Mouse (Mus musculus) adrenal gland, adult (tissue): ENCODE results near the gene Plxnd1.

Source experiments
- DNase-seq, 2 experiments: peaks; one replicate each; pipeline ENCODE4 v3.0.0; 2022 to 2023; ENCODE audit warnings: low spot score in 1 of 2; ENCODE audit not compliant: inconsistent age in 2 of 2

Gene Plxnd1

DNA sequence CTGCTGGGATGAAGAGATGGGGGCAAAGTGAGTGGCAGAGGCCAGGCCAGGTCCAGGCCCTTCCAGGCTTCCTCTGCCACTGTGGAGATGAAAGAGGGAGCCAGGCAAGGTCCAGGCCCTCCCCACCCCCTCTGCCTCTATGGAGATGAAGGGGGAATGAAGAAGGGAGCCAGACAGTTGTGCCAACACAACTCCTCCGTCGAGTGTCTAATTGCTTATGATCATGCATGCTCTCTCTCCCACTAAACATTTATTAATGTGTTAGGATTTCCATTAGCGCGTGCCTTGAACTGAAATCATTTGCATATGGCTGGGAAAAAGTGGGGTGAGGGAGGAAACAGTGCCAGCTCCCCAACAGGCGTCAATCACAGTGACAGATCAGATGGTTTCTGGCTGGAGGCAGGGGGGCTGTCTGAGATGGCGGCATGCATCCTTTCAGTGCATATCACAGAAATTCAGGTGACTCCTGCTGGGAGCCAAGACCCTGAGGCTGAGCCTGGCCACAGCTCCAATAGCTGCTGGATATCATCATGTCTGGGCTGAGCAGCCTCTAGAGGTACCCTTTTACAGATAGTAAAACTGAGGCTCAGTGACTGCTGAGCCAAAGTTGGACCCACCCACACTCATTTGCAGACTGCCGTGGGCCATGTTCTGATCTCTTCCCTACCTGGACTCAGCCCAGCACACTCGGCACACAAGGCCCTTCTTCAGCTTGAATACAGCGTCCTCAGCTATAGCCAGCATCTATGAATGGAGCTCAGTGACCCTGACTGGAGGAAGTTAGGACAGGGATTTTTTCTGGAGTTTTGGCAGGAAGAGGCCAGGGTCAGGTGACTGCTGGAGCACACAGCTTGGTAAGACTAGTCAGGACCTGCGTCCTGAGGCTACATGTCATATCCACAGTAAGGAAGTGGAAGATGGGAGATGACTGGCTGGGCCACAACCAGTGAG lies 67.2 kb downstream of the Plxnd1 start:
- peak in 1 of 2 experiments; percentile 75 for DNase-seq

DNA sequence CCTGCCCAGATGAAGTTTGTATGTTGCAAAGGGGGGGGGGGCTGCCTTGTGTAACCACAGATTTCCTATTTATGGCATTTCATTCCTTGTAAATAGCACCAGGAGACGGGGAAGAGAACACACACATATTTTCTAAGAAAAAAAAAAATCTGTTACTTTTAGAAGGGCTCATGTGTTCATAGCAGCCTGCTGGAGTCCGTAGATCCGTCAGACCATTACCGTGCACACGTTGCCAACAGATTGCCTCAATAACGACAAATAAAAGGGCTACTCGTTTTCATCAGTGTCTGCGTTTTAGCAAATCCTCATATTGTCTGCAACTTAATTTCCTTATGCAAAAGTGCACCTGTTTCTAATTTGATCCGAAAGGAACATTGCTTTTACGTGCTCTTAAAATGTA lies 68.4 kb downstream of the Plxnd1 start:
- no peak for DNase-seq

DNA sequence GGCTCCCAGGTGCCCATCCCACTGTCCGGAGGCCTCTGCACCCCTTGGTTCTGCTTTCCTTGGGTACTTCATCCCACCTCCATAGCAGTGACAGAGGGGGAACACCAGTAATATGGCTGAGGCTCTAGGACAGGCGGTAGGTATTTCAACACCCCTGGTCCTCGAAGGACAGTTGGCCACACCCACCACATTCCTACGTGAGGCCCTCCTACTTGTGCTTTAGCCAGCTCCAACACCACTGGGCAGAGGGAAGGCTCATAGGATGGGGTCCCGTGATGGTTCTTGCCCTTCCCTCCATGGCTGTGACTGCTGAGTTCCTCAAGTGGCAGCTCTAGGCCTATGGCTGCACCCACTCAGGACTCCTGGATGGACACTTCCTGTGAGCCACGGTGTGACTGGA lies 70.0 kb downstream of the Plxnd1 start:
- DNase-seq: peak in 1 of 2 experiments; percentile 62

DNA sequence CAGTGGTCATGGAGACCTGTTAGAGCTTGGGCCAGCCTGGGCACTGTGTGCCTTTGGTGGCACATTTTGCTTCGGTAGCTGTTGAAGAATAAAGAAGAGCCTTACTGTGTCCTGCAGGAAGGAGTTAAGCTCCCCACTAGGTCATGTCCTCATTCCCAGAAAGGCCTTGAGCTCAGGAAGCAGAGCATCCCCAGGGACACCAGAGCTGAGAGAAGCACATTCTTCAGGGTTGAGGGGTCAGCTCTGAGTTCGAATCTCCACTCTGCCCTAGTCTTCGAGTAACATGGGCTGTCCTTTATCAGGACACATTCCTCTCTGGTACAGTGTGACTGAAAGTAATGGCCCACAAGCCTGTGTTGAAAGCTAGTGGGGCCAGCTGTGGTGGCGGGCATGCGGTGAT lies 74.9 kb downstream of the Plxnd1 start:
- DNase-seq: no peak

DNA sequence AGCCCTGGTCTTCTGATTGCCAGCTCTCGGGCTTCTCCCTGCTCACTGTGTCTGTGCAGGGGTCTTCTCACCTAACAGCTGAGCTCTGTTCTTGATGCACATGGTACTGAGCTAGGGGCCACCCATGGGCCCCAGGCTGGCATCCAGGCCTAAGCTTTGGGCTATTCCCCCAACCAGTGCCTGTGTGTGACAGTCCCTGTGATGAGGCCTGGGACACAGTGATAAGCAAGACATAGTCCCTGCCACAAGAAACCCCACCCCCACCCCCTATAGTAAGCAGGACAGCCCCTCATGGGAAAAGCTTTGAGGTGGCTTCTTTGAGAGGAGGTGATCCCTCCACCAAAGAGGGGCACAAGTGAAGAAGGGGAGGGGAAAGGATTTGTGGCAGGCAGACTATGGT lies 76.2 kb downstream of the Plxnd1 start:
- no peak for DNase-seq

DNA sequence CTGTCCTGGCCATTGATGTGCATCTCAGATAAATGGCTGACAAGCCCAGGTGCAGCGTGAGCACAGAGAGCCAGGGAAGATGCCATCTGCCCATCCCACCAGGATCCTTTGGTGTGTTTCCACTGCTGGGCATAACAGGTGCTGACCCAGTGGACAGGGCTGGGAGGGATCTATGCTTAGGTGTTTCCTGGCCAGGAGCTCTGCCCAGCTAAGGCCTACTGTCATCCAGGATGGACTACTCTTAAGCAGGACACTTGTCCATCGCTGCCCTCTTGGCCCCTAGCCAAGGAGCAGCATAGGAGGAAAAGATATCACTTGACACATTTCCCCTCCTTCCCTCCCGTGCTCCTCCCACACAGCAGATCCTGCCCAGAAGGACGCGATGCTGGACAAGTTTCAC lies 78.2 kb downstream of the Plxnd1 start:
- no peak for DNase-seq

DNA sequence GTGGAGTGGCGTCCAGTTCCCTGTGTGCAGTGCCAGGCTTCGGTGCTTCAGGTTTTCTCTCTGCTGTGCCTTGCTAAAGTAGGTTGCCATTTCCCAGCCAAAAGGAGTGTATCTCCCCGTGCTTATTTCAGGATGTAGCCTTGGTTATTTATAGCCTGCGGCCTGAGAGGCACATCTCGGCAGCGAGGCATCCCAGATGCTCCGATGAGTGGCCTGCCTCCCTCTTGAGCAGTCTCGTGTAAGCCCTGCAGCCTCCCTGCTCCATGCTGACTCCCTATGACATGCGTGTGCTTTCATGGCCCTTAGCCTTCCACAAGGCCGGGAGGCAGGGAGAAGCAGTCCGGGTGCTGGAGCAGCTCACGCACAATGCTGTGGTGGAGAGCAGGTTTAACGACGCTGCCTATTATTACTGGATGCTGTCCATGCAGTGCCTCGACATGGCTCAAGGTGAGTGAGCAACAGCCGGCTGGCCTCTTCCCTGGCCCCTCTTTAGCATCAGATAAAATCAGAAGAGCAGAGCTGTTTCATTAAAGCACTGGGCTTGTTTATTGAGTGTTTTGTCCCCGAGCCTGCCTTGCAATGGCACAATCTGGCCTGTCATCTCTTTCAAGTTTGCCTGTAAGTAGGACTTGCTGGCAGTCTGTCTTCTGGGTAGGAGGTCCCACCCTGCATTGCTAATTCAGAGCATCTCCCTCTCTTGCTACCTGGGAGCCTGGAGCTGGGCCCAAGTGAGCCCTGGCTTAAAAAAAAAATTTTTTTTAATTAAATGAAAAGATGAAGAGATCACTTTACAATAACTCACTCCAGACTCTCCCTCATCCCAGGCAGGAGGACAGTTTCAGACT lies 79.0 kb downstream of the Plxnd1 start:
- DNase-seq: peak in 1 of 2 experiments; percentile 78

DNA sequence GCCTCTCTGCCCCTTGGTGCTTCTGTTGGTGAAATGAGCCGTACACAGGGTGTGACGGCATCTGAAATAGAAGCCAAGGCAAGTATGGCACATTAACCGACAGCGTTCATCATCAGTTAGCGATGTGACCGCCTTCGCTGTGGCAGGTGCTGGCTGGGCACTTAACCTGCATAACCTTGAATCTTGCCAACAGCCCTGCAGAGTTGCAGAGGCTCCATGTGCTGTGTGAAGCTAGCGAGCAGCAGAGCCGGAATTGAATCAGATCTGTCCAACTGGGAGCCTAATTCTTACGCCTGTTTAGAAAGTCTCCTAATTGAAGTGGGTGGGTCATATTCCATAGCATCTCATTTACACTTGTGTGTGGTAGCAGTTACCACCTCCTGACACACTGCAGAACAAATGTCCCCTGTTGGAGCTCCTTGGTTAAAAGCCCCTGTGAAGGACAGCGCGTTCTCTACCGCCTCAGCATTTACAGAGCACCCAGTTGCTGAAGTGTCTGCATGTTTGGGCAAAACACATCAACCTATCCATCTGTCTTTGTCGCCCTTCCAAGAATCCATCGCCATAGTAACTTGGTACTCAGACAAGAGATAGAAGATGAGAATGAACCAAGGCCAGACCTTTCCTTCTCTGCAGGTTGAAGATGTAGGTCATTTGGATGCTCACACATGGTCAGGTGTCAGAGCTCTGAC lies 80.1 kb downstream of the Plxnd1 start:
- DNase-seq: no peak

DNA sequence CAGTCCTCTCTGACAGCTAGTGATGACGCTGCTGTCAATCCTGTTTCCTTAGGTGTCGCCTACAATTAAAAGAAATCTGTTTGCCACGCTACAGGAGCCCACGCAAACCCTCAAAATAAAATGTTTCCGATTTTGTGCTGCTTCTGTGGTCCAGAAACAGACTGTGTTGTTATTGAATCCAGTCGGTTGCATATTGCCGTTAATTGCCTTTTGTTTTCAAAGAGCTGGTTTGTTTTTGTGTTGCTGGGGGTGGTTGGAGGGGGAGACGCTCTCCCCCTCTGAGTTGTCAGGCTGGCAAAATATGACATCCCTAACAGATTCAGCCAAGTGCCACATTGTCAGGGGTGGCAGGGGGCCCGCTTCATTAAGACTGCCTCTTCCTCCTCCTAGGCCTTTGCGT lies 81.3 kb downstream of the Plxnd1 start:
- no peak for DNase-seq

DNA sequence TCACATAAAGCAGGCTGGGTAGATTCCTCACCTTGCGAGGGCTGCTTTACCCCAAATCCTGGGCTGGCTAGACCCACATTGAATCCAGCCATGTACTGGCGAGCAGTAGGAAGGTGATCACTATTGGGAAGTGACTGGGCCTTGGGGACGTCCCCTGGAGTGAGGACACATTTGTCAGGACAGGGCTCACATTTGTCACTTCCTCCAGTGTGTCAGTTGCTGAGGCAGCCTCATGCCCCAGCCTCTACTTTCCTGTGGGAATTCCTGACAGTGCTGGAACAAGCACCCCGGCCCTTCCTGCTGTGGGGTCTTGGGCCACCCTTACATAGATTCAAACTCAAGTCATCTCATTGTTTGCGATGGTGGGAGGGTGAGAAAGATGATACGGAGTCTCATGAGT lies 83.0 kb downstream of the Plxnd1 start:
- peak in 1 of 2 experiments; percentile 62 for DNase-seq

DNA sequence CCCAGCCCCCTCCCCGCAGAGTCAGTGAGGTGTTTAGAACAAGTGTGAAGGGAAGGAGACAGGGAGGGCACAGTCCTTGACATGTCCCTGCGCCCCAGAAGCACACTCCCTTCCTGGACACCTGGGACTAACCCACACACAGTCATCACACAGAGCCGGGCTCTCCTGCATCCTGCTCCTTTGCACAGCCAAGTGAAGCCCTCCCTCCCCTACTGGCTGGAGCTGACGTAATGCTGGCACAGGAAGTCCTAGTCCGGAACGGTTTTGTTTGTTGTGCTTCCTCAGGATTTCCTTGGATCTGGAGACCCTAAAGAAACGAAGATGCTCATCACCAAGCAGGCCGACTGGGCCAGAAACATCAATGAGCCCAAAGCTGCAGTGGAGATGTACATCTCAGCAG lies 84.9 kb downstream of the Plxnd1 start:
- DNase-seq: peak; percentile 75 to 82

DNA sequence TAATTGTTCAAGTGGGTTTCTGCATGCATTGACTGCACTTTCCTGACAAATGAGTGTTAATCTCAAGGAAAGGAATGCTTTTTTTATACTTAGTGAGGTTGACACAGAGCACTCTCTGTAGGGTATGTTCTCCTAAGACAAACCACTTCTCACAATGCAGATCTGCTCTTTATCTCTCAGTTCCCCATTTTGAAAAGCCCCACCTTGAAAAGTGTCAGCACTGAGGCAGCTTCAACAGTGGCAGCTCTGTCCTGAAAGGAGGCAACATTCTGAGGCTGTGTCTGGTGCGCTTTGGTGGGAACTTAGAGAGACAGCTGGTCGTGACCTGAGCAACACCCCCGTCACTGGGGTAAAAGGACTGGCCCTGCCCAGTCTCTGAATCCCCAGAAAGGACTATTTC lies 85.8 kb downstream of the Plxnd1 start:
- no peak for DNase-seq

DNA sequence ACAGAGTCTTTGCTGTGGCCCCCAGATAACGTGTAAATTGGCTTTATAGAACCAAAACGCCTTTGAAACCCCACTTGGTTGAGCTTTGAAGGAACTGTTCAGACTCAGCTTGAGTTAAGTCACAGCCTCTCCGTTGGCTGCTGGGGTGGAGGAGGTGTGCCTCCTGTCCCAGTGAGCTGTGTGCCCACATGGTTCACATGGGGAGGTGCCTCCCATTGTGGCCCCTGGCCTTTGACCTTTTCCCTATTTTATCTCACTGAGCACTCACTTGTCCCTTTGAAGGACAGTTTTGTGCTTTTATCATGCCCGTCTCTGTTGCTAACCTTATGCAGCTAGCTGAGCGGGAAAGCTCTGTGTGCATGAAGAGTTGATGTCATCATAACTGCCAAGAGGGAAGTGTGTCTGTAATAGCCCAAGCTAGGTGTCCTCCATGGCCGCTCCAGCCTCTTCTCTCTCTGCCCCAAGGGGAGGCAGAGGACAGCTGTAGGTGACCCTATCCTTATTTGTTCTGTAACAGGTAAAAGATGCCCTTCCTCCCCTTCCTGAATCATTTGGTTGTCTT lies 86.3 kb downstream of the Plxnd1 start:
- DNase-seq: peak; percentile 64 to 86

DNA sequence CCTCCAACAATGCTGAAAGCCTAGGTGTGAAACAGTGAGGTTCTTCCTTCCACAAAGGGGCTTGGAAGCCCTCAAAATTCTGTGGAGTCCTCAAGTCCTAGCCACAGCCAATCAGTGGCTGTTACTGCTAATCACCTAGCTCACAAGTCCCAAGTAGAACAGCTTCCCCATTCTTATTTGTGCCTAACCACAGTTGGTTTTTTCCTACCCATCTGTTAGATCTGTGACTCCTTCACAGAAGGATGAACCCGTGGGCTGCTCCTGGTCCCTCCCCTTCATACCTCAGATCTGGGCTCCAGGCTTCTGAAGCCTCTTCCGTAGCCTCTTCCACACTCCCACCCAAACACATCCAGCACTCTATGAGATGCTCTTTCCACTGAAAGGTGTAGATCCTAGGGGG lies 87.9 kb downstream of the Plxnd1 start:
- no peak for DNase-seq

DNA sequence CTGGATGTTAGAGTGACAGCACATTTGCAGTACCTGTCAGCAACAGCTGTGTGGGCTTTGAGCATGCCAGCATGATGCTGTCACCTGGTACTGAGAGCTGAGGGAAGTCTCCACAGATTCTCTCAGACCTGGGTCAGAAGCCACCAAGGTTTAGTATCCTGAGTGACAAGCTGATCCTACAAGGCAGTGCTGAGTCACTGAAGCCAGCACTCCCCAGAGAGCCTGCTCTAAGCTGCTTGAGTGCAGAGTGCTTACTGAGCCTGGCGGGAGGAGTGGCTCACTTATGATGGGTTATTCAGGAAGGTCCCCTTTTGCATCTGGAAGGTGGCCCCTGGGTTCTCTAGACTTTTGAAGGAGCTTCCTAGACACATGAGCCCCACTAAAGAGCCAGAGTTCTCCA lies 88.3 kb downstream of the Plxnd1 start:
- DNase-seq: peak in 1 of 2 experiments; percentile 73

DNA sequence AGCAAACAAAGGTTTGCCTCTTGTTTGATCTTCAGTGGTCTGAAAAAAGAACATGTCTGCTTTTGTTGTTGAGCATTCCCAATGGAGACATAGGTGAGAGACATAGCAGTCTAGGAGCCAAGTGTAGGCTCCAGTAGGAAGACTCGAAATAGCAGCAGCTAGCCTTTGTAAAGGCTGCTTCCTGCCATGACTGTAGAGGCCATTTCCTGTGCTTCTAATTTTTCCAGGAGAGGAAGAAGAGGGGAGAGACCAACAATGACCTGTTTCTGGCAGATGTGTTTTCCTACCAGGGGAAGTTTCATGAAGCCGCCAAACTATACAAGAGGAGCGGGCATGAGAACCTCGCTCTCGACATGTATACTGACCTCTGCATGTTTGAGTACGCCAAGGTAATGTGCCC lies 89.2 kb downstream of the Plxnd1 start:
- peak in 1 of 2 experiments; percentile 56 for DNase-seq
